Mouse (Mus musculus): ENCODE measurements around the gene Dusp11. TPM values are rescaled to one million over a fixed set of nuclear protein-coding genes. Genes with fewer than 3 reads are reported as not detected.

Gene Dusp11
- 87.9 TPM for polyA plus RNA-seq (2014; fragmentation: Illumina TruSeq; extraction: RNeasy Lipid Tissue Mini Kit (QIAGEN cat#74804); ENCODE audit: low read depth, low replicate concordance)

GRCm38 (mm10) chr6:85961101-85962091 lies at the start of gene Dusp11:
Dusp11 (minus strand) TSS chr6:85961667.

GRCm38 (mm10) chr6:85915539-85916513 lies 45.6 kb downstream of the Dusp11 start, which contains the start of gene Nat8f1:
Nat8f1 (minus strand) TSS chr6:85915687.

GRCm38 (mm10) chr6:85911587-85911986 lies 49.9 kb downstream of the Dusp11 start, which contains the start of gene Tprkb:
Tprkb (plus strand) TSS chr6:85911865.

GRCm38 (mm10) chr6:85904642-85905061 lies 56.8 kb downstream of the Dusp11 start, which contains the start of gene Nat8f4:
Nat8f4 (minus strand) TSS chr6:85904884.

Other genes starting within 250 kb of the Dusp11 start
- gene Nat8f7, start 248.5 kb downstream of the Dusp11 start, polyA plus RNA-seq (2014; fragmentation: Illumina TruSeq; extraction: RNeasy Lipid Tissue Mini Kit (QIAGEN cat#74804); ENCODE audit: low read depth, low replicate concordance) = not detected
- gene Nat8f3, start 195.9 kb downstream of the Dusp11 start, polyA plus RNA-seq (2014; fragmentation: Illumina TruSeq; extraction: RNeasy Lipid Tissue Mini Kit (QIAGEN cat#74804); ENCODE audit: low read depth, low replicate concordance) = not detected
- gene Nat8f6, start 140.7 kb downstream of the Dusp11 start, polyA plus RNA-seq (2014; fragmentation: Illumina TruSeq; extraction: RNeasy Lipid Tissue Mini Kit (QIAGEN cat#74804); ENCODE audit: low read depth, low replicate concordance) = 0.17 TPM
- gene Nat8f5, start 140.7 kb downstream of the Dusp11 start, polyA plus RNA-seq (2014; fragmentation: Illumina TruSeq; extraction: RNeasy Lipid Tissue Mini Kit (QIAGEN cat#74804); ENCODE audit: low read depth, low replicate concordance) = 3.1 TPM
- gene Nat8, start 129.6 kb downstream of the Dusp11 start, polyA plus RNA-seq (2014; fragmentation: Illumina TruSeq; extraction: RNeasy Lipid Tissue Mini Kit (QIAGEN cat#74804); ENCODE audit: low read depth, low replicate concordance) = 1.7 TPM
- 0.52 TPM for gene Nat8f2, start 92.5 kb downstream of the Dusp11 start, polyA plus RNA-seq (2014; fragmentation: Illumina TruSeq; extraction: RNeasy Lipid Tissue Mini Kit (QIAGEN cat#74804); ENCODE audit: low read depth, low replicate concordance)
- gene Nat8f4, start 56.8 kb downstream of the Dusp11 start, polyA plus RNA-seq (2014; fragmentation: Illumina TruSeq; extraction: RNeasy Lipid Tissue Mini Kit (QIAGEN cat#74804); ENCODE audit: low read depth, low replicate concordance) = 42.3 TPM
- gene Tprkb, start 49.8 kb downstream of the Dusp11 start, polyA plus RNA-seq (2014; fragmentation: Illumina TruSeq; extraction: RNeasy Lipid Tissue Mini Kit (QIAGEN cat#74804); ENCODE audit: low read depth, low replicate concordance) = 27.9 TPM
- gene Nat8f1, start 46.0 kb downstream of the Dusp11 start, polyA plus RNA-seq (2014; fragmentation: Illumina TruSeq; extraction: RNeasy Lipid Tissue Mini Kit (QIAGEN cat#74804); ENCODE audit: low read depth, low replicate concordance) = 1.4 TPM
- 1.4 TPM for gene Figla, start 54.5 kb upstream of the Dusp11 start, polyA plus RNA-seq (2014; fragmentation: Illumina TruSeq; extraction: RNeasy Lipid Tissue Mini Kit (QIAGEN cat#74804); ENCODE audit: low read depth, low replicate concordance)
- gene Add2, start 67.0 kb upstream of the Dusp11 start, polyA plus RNA-seq (2014; fragmentation: Illumina TruSeq; extraction: RNeasy Lipid Tissue Mini Kit (QIAGEN cat#74804); ENCODE audit: low read depth, low replicate concordance) = 0.38 TPM
- 1.7 TPM for gene Tgfa, start 233.6 kb upstream of the Dusp11 start, polyA plus RNA-seq (2014; fragmentation: Illumina TruSeq; extraction: RNeasy Lipid Tissue Mini Kit (QIAGEN cat#74804); ENCODE audit: low read depth, low replicate concordance)

All from testis, adult 10 weeks (tissue).